Mouse (Mus musculus) neutrophil, adult 5-6 weeks (primary cell): ENCODE measurements at regions not wholly inside any gene's neighbourhood (a gene's known extent, or its start where the extent isn't known, plus 50 kb on each side); places are given as distances from the start of the nearest gene placed in this dataset.

Experiments
- ATAC-seq: fragments of 151-379, 151-347 bp; 2 replicates; pipeline ENCODE4 v1.8.0; 2017; ENCODE audit warnings: mild to moderate bottlenecking, moderate TSS enrichment; ENCODE audit not compliant: insufficient number of reproducible peaks, poor library complexity, low FRiP score, severe bottlenecking; ENCODE audit errors: extremely low read depth

GRCm38 (mm10) chr15:88507886-88508285 lies 92.2 kb upstream of the Zdhhc25 start:
- no peak for ATAC-seq

- no peak for ATAC-seq
These were observed 91.1 kb upstream of the Zdhhc25 start for GRCm38 (mm10) chr15:88508971-88509370.

GRCm38 (mm10) chr15:88509626-88510025 lies 90.5 kb upstream of the Zdhhc25 start:
- no peak for ATAC-seq

- no peak for ATAC-seq
These were observed 86.0 kb upstream of the Zdhhc25 start for GRCm38 (mm10) chr15:88514091-88514490.

- no peak for ATAC-seq
These were observed 68.9 kb upstream of the Zdhhc25 start for GRCm38 (mm10) chr15:88531218-88531617.

GRCm38 (mm10) chr15:88532008-88532407 lies 68.1 kb upstream of the Zdhhc25 start:
- ATAC-seq, result no peak

GRCm38 (mm10) chr15:88533354-88533753 lies 66.7 kb upstream of the Zdhhc25 start:
- no peak for ATAC-seq

GRCm38 (mm10) chr15:88535516-88535915 lies 64.6 kb upstream of the Zdhhc25 start:
- no peak for ATAC-seq

GRCm38 (mm10) chr15:88537190-88537589 lies 62.9 kb upstream of the Zdhhc25 start:
- ATAC-seq, result no peak

- ATAC-seq, result no peak
These were observed 57.5 kb upstream of the Zdhhc25 start for GRCm38 (mm10) chr15:88542567-88542966.

- no peak for ATAC-seq
These were observed 55.9 kb upstream of the Zdhhc25 start for GRCm38 (mm10) chr15:88544216-88544615.

- no peak for ATAC-seq
These were observed 51.8 kb upstream of the Zdhhc25 start for GRCm38 (mm10) chr15:88548261-88548660.
